Mouse (Mus musculus): ENCODE measurements around the gene Sbk2. TPM values are rescaled to one million over a fixed set of nuclear protein-coding genes. Genes with fewer than 3 reads are reported as not detected.
A peak's percentile ranks its signal among the peaks of the same experiment; 100 is the strongest.

Sbk2 gene
- total RNA-seq, 2 experiments from 2014 or later = 0.96 to 2.5 TPM

DNA sequence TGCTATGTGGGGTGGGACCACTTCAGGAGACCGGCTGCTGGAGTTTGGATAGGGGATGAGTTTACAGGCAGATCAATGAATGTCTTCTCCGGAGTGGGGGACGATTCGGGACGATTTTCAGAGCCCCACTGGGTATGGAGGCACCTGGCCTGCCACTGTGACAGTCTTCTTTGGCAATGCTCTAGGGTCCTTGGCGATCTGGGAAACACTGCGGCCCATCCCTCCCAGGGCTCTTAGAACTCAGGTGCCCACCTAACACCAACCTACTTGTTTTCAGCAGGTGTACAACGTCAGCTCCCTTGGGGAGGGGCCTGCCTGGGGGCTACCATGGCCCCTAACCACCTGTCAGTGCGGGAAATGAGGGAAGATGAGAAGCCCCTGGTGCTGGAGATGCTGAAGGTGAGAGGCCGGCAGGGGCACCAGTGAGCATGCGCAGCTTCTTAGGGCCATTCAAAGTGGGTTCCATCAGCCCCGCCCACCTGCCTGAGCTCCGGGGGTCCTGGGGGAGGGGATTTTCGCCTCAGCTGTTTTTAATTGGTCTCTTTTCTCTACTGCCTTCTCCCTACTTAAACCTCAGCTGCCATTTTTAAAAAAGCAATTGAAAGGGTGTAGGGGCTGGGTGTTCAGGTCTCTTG, 41.2 kb downstream of the Sbk2 start:
- no peak for DNase-seq (ENCODE audit: low spot score in 2 of 2)

DNA sequence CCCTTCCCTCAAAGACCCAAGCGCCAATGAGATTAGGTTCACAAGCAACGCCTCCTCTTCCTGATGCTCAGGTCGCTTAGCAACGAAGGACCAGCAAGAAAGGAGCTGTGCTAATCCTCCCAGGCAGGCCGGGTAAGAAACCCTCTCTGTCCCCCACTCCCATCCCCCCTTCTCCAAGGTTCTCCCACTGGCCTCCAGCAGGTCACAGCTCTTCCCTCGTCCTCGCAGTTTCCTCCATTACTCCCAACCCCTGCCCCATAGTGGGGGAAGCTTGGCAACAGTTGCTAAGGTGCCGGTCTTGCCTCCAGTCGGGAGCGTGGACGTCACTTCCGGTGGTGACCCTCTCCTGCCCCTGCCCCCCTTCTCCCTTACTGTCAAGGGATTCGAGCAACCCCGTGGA, 41.7 kb downstream of the Sbk2 start:
- DNase-seq (ENCODE audit: low spot score in 2 of 2) = peak; percentile 53 to 59

DNA sequence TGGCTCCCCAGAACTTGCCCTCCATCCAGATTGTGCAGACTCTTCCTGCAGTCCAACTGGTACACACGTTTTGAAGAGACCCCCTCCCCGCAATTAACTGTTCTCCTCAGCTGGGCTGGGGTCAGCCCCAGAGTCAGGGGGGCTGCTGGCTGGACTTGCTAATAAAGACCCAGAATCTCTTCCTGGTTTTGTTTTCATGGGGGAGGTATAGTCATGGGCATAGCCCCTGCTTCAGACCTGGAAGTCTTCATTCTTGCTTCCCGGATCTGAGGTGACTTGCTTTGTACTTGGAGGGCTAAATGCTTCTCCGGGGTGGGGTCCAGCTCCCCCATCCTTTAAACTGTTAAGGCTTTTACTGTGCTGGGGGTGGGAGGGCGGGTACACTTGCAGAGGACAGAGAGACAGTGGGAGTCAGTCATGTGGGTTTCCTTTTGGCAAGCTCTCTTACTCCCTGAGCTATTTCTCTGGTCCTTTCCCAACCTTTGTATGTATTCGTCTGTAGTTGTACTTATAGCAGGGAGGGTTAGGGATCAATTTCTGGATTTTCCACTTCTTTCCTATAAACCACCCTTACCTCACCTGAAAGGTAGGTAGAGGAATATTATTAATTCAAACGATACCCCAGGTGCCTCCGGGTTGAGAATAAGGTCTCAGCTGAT, 42.3 kb downstream of the Sbk2 start, which contains the start of gene Nat14:
Nat14 (plus strand) TSS at position 205 of the 659 bp plus-strand sequence.
- no peak for DNase-seq (ENCODE audit: low spot score in 2 of 2)

DNA sequence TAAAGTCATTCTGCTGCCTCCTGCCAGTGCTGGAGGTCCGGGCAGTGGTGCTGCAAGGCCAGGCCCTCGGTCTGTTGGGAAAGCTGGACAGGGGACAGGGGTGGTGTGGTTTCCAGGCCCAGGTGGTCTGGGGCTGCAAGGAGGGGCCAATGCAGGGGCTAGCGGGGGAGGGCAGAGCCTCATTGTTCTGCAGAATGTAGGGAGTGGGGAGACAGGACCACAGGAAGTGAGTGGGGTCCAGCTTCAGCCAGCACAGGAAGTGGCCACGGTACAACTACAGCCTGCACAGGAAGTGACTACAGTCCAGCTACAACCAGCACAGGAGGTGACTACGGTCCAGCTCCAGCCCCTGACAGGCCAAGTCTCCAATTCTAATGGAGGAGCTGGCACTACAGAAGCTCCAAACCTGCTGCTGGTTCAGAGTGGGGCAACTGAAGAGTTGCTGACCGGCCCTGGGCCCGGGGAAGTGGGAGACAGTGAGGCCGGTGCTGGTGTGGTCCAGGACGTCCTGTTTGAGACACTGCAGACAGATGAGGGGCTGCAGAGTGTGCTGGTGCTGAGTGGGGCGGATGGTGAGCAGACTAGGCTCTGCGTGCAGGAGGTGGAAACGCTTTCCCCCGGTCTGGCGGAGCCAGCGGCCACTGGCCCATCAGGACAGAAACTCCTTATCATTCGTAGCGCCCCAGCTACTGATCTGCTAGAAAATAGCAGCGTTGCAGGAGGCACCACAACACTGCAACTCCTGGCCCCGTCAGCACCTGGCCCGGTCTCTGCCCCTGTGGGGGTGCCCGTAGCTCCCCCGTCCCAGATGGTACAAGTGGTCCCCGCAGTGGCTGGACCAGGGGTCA, 43.0 kb downstream of the Sbk2 start:
- DNase-seq (ENCODE audit: low spot score in 2 of 2) = no peak

DNA sequence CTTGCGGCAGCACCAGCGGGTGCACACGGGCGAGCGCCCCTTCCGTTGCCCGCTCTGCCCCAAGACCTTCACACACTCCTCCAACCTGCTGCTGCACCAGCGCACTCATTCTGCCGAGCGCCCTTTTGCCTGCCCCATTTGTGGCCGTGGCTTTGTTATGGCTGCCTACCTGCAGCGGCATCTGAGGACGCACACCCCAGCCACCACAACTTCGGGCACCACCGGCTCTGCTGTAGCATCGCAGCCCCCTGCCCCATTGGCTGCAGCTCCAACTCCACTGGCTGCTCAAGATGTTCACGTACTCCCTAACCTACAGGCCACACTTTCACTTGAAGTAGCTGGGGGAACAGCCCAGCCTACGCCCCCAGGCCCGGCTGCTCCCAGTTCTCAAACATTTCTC, 43.7 kb downstream of the Sbk2 start:
- no peak for DNase-seq (ENCODE audit: low spot score in 2 of 2)

DNA sequence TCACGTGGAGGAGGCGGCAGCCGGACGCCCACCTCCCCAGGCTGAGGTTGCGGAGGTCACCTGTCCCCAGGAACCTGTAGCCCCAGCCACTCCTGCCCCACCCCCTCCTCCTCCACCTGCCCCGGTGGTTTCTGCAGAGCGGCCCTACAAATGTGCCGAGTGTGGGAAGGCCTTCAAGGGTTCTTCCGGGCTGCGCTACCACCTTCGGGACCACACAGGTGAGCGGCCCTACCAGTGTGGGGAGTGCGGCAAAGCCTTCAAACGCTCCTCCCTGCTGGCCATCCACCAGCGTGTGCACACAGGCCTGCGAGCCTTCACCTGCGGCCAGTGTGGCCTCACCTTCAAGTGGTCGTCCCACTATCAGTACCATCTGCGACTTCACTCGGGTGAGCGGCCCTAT, 44.2 kb downstream of the Sbk2 start:
- DNase-seq (ENCODE audit: low spot score in 2 of 2) = no peak

DNA sequence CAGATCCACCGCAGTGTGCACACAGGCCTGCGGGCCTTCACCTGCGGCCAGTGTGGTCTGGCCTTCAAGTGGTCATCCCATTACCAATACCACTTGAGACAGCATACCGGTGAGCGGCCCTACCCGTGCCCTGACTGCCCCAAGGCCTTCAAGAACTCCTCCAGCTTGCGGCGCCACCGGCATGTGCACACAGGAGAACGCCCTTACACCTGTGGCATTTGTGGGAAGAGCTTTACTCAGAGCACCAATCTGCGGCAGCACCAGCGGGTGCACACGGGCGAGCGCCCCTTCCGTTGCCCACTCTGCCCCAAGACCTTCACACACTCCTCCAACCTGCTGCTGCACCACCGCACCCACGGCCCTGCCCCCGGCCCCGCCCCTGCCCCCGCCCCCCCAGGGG, 45.1 kb downstream of the Sbk2 start:
- DNase-seq (ENCODE audit: low spot score in 2 of 2) = no peak

DNA sequence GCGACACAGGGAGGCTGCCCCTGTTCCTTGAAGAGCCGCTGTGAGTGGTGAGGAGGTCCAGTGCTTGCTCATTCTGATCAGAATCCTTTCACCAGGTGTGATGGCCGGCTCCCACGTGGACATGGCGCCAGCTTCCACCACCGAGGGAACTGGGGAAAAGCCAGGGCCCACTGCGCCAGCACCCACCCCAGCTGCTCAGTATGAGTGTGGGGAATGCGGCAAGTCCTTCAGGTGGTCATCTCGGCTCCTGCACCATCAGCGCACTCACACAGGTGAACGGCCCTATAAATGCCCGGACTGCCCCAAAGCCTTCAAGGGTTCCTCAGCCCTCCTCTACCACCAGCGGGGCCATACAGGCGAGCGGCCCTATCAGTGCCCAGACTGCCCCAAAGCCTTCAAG, 45.5 kb downstream of the Sbk2 start:
- DNase-seq (ENCODE audit: low spot score in 2 of 2) = no peak

DNA sequence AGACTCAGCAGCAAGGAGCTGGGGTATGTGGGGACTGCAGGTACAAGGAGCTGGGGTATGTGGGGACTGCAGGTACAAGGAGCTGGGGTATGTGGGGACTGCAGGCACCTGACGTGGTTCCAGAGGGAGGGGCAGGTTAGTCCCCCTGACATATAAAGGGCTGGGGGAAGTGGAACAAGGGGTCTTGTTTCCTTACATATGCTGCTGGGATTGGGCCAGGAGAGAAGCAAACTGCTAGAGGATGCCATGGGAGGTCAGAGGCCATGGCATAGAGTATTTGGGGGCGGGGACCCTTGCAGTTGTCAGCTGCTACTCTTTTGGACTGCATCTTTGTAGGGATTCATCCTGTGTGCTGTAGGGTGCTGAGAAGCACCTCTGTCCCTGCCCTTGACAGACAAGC, 46.7 kb downstream of the Sbk2 start:
- no peak for DNase-seq (ENCODE audit: low spot score in 2 of 2)

DNA sequence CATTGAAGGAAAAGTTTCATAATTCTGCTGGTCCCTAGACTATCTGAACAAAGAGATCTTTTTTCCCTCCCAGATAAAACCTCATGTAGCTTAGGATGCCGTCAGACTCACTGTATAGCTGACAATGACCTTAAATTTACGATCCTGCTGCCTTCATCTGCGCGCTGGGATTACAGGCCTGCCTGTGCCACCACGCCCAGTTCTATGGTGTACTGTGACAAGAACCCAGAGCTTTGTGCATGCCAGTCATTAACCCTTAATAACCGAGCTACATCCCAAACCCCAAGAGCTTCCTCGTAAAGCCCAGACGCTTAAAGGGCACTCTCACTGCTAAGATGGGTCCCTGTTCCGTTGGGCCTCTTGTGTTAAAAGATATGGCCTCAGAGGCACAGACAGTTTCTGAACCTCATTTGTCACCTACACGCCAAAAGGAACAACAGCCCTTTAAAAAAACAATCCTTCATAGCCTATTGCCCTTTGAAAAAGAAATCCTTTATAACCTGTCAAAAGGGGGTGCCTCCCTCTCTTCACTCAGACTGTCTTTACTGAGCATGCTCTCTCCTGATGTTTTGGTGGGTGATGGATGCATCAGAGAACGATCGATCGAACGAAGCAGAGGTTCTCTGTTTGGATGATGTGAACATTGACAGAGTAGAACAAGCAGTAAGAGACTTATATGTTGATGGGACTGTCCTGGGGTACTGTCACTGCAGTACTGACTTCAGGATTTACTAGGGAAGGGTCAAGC, 48.4 kb downstream of the Sbk2 start:
- DNase-seq (ENCODE audit: low spot score in 2 of 2) = no peak

DNA sequence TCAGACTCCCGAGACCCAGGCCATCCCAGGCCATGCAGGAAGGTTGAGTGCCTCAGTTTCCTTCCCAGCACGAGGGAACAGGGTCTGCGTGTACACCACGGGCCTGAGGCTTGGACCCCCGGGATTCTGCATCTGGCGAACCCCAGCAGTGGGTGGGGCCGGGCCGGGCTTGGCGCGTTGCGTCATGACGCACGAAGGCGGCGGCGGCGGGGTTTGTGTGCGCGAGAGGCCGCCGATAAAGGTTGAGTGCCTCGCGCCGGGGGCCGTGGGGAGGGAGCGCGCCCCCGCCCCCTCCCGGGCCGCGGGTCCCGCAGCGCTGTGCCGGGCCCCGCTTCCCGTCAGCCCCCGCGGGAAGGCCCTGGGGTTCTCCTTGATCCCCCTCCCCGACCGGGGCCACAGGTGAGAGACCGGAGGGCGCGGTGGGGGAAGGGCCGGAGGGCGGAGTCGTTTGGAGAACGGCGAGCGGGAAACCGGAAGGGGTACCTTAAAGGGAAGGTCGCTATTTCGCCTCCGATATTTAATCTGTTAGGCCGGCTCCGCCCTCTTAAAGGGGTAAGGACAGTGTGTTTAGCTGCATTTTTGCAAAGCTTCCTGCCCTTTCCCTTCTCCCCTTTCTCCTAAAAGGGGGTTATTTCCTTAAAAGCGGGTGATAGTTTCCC, 49.1 kb downstream of the Sbk2 start, which contains the start of gene Zfp628:
Zfp628 (plus strand) TSS at position 211 of the 659 bp plus-strand sequence.
- DNase-seq (ENCODE audit: low spot score in 2 of 2) = peak; percentile 92 to 93

DNA sequence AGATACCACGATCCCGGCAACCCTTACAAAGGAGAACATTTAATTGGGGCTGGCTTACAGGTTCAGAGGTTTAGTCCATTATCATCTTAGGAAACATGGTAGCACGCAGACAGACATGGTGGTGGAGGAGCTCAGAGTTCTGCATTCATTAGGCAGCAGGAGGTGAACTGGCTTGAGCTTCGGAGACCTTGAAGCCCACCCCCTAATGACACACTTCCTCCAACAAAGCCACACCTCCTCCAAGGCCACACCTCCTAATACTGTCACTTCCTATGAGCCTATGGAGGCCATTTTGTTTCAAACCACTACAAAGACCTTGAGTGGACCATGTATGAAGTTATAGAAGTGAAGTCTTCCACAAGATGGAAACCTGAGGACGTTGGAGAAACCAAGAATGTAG, 52.0 kb downstream of the Sbk2 start:
- DNase-seq (ENCODE audit: low spot score in 2 of 2) = no peak

DNA sequence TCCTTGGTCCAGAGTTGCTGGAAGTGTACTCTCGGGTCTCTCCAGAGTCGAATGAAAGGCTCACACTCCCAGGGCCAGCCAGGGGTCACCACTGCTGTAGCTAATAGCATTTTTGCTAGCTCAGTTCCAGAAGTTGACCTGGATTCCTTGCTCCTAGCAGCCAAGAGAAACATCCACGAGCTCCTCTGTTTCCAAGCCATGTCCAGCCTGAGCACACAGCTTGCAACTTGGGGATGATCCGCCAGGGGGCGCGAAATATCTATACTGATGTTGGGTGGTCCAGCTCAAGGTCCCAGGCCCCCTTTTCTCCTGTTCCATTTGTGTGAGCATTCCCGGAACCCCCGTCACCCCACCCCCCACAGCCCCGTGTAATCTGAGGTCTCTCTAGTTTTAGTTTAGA, 52.6 kb downstream of the Sbk2 start:
- peak in 1 of 2 experiments; percentile 69 for DNase-seq (ENCODE audit: low spot score in 2 of 2)

DNA sequence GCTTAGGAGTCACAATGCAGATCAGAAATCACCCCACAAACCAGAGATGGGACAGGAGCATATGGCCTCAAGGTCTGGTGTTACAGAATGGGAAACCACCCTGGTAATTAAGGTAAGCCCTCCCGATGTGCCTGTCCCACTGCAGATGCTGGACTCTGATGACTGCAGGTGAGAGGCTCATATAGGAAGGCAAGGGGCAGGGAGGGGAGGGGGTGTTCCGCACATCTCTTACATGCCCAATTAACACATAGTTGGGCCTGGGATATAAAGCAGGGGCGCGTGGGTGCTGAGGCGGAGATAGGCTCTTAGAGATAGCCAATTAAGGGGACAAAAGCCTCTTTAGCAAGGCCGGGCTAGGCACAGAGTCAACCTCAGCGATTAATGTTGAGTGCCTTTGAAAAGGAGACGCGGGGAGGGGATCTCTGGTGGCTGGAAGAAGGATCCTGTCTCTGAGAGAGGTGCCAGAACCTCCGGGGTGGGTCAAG, 57.7 kb downstream of the Sbk2 start, which contains the start of gene Gm36210:
Gm36210 (minus strand) TSS at position 51 of the 485 bp plus-strand sequence.
- DNase-seq (ENCODE audit: low spot score in 2 of 2) = no peak

DNA sequence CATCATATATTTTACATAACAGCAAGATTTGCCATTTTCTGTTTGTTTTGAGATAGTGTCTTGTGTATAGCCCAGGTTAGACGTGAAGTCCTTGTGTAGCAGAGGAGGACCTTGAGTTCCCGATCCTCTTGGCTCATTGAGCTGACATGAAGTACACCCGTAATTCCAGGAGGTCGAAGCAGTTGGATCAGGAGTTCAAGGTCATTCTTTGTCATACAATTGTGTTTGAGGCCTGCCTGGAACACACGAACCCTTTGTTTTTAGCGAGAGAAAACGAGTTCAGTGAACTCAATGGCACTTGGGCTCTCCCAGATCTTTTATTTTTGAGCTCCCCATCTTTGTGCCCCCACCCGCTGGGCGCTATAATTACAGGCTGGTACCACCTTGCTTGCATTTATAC, 61.8 kb downstream of the Sbk2 start:
- no peak for DNase-seq (ENCODE audit: low spot score in 2 of 2)

DNA sequence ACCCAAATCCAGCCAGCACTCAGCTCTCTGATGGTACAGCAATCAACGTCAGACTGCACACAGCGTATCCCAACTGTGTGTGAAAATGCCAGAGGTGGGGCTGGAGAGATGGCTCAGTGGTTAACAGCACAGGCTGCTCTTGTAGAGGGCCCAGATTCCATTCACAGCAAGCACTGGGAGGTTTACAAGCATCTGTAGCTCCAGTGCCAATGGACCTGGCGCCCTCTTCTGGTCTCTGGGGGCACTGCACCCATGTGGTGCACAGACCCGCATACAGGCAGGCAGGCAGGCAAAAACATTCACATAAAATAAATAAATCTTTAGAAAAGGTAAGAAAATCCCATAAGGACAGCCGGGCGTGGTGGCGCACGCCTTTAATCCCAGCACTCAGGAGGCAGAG, 63.0 kb downstream of the Sbk2 start:
- no peak for DNase-seq (ENCODE audit: low spot score in 2 of 2)

DNA sequence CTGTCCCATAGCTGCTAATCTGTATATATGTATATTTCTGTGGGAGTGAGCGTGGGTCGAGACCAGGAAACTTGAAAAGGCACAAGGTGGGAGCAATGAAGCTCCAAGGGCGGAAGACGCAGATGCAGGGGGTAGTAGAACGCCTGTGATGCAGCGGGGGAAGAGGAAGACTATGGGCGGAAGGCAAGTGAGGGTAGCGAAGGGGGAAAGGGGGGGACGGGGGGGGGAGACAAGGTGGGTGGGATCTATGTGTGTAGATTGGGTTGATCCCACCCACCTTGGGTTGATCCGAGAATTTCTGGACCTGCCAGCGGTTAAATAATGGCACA, 63.7 kb downstream of the Sbk2 start:
- DNase-seq (ENCODE audit: low spot score in 2 of 2) = no peak

DNA sequence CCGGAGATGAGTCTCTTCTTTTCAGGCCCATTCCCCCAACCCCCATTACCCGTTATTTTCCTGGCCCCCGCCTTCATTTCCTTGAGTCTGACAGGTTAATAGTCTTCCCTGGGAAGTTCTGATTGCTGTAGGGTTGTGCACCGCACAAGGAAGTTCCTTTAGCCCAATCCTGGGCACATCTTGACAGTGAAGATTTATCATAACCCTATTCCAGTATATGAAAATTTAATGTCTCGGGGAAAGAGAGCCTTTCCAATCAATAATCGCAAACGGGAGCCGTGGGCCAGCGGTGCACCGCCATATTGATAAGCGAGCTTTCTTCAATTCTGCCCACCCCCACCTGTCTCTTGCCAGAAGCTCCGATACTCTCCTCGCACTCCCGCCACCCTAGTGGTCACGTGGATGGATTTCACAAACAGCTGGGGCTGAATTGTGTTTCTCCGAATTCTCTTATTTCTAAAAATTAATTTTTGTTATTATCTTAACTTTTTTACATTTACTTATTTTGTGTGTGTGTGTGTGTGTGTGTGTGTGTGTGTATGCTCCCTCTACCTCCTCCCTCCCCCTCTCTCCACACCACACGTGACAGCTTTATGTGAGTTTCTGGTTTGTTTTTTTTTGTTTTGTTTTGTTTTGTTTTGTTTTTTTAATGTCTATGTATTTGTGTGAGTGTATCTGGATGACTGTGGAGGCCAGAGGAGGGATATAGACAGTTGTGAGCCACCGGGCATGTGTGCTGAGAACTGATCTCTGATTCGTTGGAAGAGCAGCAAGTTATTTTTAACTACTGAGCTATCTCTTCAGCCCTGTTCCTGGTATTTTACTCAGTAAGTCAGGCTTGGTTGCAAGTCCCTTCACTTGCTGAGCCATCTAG, 64.3 kb downstream of the Sbk2 start:
- DNase-seq (ENCODE audit: low spot score in 2 of 2) = no peak

DNA sequence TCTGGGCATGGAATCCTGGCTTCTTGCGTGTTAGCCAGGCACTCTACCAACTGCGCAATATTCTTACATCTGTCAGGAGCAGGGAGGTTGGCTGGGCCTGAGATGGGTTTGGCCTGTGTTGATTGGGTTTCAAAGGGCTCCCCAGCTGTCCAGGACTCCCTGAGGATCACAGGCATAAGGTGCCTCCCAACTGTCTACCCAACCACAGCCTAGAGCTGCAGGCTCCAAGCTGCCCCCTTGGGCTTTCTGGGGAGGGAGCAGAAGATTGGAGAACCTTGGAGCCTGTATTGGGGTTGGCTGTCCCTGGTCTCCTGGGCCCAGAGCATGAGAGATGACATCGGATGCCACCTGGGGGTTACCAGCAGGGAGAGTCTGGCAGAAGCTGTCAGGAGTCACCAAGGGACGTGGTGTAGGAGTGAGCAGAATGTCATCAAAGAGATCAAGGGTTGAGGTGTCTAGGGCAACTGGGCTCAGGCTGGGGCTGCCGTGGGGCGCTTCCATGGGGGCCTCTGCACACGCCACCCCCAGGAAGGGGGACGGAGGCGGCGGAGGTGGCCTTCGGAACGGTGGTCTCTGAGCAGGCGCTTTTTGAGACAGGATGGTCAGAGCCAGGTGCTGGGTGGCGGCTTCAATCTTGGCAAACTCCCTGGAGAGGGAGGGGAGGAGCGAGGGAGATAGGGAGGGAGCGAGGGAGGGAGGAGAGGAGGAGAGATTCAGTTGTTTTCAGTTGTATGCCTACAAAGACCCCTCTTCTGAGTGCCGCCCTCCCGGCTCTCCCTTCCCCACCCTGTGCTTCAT, 65.2 kb downstream of the Sbk2 start:
- no peak for DNase-seq (ENCODE audit: low spot score in 2 of 2)
